Mouse (Mus musculus): ENCODE results near the gene Rbfox1.

The Rbfox1 gene

DNA sequence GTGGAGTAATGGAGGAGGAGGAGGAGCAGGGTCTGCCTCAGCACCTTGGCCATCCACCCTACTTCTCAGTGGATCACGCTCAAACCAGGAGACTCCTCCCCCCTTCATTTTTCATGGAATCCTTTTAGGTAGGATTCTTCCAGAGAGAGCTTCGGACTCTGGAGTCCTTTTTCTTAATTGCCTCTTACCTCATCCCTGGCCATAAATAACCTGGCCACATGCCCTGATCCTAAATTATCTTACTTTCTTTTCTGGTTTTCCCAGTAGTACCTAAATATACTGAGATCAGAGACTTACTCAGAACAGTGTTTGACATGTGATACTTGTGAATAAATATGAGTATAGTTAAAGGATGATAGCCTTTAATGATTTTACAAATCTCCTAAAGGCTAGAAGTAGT lies 1042.5 kb downstream of the Rbfox1 start:
- DNase-seq (ENCODE audit: low spot score), result no peak

DNA sequence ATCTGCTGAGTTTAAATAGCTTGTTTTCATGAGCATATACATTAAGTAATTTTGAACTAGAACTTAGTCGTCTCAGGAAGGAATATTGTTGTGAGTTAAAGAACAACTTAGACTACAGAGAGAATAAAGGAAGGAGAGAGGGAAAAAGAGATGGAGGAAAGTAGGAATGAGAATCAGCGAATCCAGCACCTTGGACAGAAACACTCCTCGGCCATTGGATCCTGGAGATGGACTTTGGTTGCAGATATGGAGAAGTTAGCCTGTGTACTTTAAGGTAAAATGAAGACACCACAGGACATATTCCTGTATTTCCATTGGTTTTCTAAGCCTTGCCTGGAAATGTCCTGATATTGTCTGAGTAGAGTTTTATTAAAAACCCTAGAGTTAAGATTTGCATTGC lies 1045.6 kb downstream of the Rbfox1 start:
- DNase-seq (ENCODE audit: low spot score), result no peak

DNA sequence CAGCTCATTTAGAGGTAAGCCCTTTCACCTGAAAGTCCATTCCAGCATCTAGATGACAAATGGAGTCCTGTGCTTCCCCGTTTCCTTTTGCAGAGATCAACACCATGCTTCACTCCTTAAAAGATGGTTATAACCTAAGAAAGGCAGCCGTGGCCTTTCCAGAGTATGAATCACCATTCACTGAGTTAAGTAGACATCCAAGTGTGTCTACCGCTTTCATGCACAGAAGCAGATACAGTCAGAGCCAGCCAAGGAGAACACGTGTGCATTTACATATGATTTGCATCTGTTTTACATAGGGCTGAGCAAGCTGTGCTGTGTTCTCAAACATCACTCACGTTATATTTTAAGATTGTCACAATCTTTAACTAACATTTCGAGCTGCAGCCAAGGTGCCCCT lies 1061.0 kb downstream of the Rbfox1 start:
- no peak for DNase-seq (ENCODE audit: low spot score)

DNA sequence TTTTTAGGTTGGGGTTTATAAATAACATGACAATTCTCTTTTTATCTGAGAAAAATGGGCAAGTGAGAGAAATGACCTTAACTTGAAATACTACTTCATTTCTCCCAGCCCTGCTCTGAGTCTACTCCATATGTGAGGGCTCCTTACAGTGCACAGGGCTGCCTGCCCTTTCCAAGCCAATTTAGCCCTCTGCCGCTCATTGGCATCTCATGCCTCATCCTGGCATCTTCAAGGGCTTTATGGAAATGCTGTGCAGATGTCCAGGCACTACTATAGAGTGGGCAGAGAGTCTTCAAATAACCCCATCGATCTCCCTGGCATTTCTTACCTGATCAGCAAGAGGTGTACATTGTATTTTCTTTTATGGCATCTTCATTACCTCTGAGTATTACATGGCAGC lies 1064.5 kb downstream of the Rbfox1 start:
- DNase-seq (ENCODE audit: low spot score), result no peak

DNA sequence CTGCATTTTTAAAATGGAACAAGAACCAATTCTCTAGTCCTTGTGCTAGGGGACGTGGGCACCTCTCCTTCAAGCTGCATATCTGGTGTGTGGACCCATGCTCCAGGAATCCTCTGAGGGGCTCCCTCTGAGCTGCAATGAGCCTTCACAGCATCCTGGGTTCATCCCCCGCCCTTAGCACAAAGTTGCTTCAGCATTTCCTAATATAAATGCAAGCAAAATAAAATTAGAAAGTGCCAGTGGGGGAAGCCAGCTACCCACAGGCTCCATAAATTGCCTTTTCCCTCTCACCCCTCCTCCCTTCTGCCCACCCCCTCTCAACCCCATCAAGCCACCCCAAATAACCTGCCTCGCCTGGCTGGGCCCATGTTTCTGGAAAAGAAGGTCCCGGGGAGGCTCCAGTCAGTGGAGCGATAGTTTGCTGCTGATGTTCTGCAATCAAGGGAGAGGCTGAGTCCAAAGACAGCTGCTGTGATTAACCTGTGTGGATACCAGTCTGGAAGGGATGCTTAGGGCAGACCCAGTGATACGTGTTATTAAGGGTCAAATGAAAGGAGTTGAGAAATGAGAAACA lies 1070.0 kb downstream of the Rbfox1 start:
- no peak for DNase-seq (ENCODE audit: low spot score)

- DNase-seq (ENCODE audit: low spot score), result no peak
These were observed 1076.8 kb downstream of the Rbfox1 start for GRCm38 (mm10) chr16:6961931-6962379.

DNA sequence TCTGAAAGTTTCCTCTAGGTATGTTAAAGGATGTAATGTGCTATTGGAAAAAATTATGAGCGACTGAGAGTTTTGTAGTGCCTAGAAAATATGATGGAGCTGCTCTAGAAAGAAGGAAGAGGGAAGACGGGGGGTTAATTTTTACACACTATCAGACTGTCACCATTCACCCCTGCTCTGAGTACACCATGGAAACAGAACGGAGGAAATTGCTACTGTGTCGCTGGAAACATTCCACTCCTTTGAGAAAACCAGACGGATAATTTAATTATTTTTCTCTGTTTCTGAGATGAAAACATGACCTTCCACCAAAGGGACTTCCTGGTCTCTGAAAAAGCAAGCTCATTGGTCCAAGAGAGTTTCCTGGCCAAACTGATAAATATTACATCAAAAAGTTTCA lies 1077.4 kb downstream of the Rbfox1 start:
- DNase-seq (ENCODE audit: low spot score), result no peak

GRCm38 (mm10) chr16:6963533-6963932 lies 1078.4 kb downstream of the Rbfox1 start:
- peak; percentile 51 for DNase-seq (ENCODE audit: low spot score)

DNA sequence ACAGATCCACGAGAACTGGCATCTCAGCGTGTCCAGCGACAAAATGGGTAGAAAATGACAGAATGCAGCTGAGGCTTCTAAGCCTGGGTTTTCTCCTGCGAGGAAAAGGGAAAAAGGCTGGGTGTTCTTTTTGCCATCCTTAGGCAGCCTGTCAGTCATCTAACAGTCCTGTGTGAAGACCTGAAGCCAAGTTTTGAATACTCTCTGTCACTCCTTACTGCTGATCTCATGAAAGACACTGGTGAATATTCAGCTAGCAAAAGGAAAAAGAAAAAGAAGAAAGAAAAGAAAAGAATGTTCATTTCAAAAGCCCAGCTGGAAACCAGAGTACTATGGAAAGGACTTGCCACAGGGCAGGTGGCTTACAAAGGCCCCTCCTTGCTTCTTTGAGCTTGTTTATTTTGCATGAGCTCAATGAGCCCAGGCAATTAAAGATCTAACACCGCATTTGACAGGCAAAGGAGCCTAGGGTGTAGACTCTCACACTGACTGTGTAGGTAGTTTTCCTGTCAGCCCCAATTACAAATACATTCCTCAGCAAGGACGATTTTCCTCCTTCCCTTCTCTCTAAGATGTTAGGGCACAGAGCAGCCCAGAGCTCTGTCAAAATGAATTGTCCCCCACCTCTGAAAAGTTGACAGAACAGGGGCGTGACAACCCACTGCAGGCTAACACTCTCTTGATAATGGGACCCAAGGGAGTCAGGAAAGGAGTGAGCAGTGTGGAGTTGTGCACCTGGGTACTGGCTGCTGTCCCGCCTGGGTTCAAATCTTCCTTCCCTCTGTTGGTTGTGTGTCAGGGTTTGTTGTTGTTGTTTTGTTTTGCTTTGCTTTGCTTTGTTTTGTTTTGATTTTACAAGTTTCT lies 1079.8 kb downstream of the Rbfox1 start:
- no peak for DNase-seq (ENCODE audit: low spot score)

DNA sequence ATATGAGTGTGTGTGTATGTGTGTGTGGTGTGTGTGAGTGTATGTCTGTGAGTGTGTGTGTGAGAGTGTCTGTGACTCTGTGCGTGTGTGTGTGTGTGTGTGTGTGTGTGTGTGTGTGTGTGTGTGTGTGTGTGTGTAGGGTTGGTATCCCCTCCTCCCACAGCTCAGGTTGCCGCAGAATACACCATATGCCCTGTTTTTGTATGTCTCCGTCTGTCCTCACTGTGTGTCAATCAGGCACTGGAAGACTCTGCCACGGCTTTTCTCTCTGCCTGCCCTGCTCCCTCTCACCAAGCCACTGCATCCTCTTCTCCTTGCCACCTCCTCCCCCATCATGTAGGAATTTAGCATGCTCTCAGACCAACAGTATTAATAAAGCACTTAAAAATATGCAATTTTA lies 1084.8 kb downstream of the Rbfox1 start:
- no peak for DNase-seq (ENCODE audit: low spot score)

DNA sequence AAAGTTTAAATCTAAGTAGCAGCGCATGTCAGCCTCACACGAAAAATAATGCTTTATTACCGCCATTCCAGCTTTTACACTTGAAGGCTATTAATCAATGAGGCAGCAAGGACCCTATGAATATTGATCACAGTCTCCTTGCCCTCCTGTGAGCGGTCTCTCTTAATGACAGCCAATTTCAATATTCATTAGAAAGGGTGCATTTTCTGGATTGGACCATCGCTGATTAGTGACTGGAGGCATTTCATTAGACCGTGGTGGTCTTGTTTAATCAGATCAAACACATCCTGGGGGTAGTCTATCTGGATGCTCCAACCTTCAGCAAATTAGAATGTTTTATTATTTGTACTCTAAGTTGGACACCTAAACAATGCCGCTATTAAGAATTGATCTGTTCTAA lies 1091.2 kb downstream of the Rbfox1 start:
- DNase-seq (ENCODE audit: low spot score), result no peak

- no peak for DNase-seq (ENCODE audit: low spot score)
These were observed 1098.8 kb downstream of the Rbfox1 start for GRCm38 (mm10) chr16:6983947-6984346.

GRCm38 (mm10) chr16:6986031-6986430 lies 1100.9 kb downstream of the Rbfox1 start:
- DNase-seq (ENCODE audit: low spot score), result peak; percentile 22

DNA sequence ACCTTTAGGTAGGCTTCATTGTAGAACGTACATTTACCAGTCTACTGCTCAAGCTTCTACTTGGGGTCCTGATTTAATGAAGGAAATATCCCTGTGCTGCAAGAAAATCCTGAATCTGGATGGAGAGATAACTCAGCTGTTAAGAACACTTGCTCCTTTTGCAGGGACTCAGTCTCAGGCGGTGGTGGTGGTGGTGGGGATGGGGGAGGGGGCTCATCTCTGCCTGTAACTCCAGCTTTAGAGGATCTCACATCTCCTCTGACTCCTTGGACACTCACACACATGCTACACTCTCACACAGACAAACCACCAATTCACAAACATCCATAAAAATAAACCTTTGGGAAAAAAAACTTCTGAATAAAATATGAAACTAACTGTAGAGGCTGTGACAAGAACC lies 1101.3 kb downstream of the Rbfox1 start:
- DNase-seq (ENCODE audit: low spot score), result no peak

GRCm38 (mm10) chr16:6992251-6992650 lies 1107.1 kb downstream of the Rbfox1 start:
- DNase-seq (ENCODE audit: low spot score), result no peak

GRCm38 (mm10) chr16:6993180-6993579 lies 1108.0 kb downstream of the Rbfox1 start:
- no peak for DNase-seq (ENCODE audit: low spot score)

DNA sequence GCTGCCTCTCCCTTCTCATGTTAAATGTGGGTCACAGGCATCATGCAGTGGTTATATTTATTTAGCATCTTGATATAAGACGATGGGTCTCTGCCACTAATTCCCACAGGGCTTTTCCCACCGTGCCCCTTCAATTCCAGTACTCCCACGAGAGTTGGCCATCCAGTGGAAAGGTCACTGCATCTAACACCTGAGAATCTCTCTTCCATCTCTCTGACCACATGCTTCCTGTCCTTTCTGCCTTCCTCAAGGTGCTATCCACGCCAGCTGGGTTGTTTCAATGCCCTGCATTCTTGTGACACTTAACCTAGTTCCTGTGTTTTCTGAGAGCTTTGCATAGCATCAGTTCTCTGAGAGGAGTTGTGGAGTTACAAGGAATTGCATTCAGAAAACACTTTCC lies 1112.0 kb downstream of the Rbfox1 start:
- DNase-seq (ENCODE audit: low spot score), result no peak

- DNase-seq (ENCODE audit: low spot score), result no peak
These were observed 1112.7 kb downstream of the Rbfox1 start for GRCm38 (mm10) chr16:6997834-6998233.

DNA sequence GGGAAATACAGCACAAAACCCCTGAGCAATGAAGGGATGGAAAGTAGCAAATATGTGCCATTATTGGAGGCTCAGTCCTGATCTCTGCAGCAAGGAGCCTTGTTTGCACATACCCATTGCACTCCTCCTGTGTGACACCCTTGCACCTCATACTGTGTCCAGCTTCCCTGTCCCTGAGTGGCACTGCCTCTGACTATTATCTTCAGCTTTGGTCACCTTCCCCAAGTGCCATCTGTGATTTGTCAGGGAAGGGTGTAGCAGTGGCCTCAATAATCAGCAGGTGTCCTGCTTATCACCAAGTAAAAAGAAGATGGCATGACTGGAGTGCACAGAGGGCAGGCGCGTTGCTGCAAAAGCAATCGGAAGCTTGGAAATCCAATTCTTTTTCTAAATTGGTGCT lies 1119.4 kb downstream of the Rbfox1 start:
- DNase-seq (ENCODE audit: low spot score), result no peak

GRCm38 (mm10) chr16:7005478-7005877 lies 1120.3 kb downstream of the Rbfox1 start:
- peak; percentile 15 for DNase-seq (ENCODE audit: low spot score)

DNA sequence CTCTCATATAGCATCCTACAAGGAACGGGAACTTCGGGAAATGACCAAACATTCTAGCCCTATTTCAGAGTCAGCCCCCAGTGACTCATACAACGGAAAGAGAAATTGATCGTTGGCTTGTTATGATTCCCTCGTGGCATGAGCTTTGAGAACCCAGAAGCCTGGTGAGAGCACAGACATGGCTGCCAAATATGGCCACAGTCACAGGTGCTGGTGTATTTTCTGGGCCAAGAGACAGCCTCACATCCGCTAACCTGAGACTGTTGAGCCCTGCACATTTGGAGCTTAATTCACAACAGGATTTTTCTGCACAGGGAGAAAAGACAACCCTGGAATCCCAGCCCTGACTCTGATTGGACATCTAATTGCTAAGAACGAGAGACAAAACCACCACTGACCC lies 1132.2 kb downstream of the Rbfox1 start:
- DNase-seq (ENCODE audit: low spot score), result no peak

GRCm38 (mm10) chr16:7034231-7034630 lies 1149.1 kb downstream of the Rbfox1 start:
- DNase-seq (ENCODE audit: low spot score), result no peak

DNA sequence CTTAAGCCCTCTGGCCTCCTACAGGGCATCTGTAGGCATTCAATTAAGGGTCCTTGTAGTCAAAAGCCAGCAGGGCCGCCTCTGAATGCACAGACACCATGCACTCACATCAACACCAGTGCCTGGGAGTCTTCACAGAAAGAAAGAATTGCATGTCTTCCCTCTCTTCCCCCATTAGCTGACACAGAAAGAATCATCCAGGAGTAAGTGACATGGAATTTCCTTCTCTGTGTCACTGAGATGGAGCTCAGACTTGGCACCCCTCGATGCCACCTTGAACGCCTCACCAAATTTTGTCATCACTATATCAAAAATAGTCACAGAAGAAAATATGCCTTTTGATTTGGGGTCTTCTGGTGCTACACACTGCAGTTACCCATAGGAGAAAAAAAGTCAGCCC lies 1151.4 kb downstream of the Rbfox1 start:
- no peak for DNase-seq (ENCODE audit: low spot score)

DNA sequence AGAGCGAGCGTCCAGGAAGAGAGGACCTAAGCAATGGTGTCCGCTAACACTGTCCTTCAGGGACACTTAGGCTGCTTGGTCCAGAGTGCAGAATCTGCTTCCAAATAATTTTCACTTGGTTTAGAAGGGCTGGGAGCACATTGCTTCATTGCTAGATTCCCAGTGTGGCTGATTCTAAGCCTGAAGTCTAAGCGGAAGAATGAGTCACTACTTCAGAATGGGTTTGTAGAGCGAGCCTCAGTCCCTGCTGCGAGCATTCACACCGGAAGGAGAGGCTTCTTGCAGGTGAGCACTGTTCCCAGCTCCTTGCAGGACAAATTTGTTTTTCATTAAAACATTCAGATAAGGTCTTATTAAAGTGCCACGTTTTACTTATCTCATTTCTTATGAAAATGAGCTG lies 1151.8 kb downstream of the Rbfox1 start:
- no peak for DNase-seq (ENCODE audit: low spot score)

All from adipocyte (in vitro differentiated cells).